7 mouse cellular contexts compared by ENCODE assay signal in genomic region chr19:28974862-28975611, GRCm38 (mm10). TPM values are rescaled to one million over a fixed set of nuclear protein-coding genes. Genes with fewer than 3 reads are reported as not detected.
DNase-seq lines count a peak whose midpoint lies in the region; ATAC-seq and TF ChIP-seq lines count a peak whose summit lies in the region.

No protein-coding gene starts in this region.

- WGBS in embryonic facial prominence, embryonic 12.5 days: 17% methylated on average over 35 of the region's 35 CpGs
- 16% methylated on average over 35 of the region's 35 CpGs for WGBS in heart, adult 2 months
- 23% methylated on average over 35 of the region's 35 CpGs for WGBS in kidney, adult 2 months
- WGBS in limb, embryonic 11.5 days: 19% methylated on average over 35 of the region's 35 CpGs
- WGBS in midbrain, embryonic 13.5 days: 16% methylated on average over 35 of the region's 35 CpGs

- no peaks in the 10 kb centered on the region for H3K79me2 ChIP-seq in heart, adult 2 months (replicated peaks; ENCODE audit: control insufficient read depth, insufficient read depth, low read length)

- peak; percentile 56; the same call in 1 of the 2 replicates for ATAC-seq in embryonic facial prominence, embryonic 12.5 days (ENCODE audit: insufficient number of reproducible peaks, insufficient read depth, low FRiP score, low TSS enrichment)
- no peak for ATAC-seq in limb, embryonic 11.5 days (ENCODE audit: insufficient number of reproducible peaks, low FRiP score, low TSS enrichment, low read depth)
- peak; percentile 95 for ATAC-seq in midbrain, embryonic 13.5 days

- H3K4me3 ChIP-seq in embryonic facial prominence, embryonic 12.5 days: peak overlapping the region; percentile 37
- H3K4me3 ChIP-seq in heart, adult 2 months: peak overlapping the region; percentile 47
- peak overlapping the region; percentile 33 for H3K4me3 ChIP-seq in kidney, adult 2 months (ENCODE audit: insufficient read depth, low read depth, low read length)
- H3K4me3 ChIP-seq in limb, embryonic 11.5 days (ENCODE audit: low read depth, low read length): peak overlapping the region; percentile 10
- H3K4me3 ChIP-seq in midbrain, embryonic 13.5 days (replicated peaks): peak overlapping the region; percentile 43

- intact Hi-C loops in heart, adult 2 months (cut with DNase I): loop anchor here (1.0 to 5.0 kb wide), 3 partner anchors 277 to 532 kb away; partner anchors contain the start of gene Jak2

- H3K9ac ChIP-seq in embryonic facial prominence, embryonic 12.5 days: peak overlapping the region; percentile 31; the same call in 1 of the 2 replicates
- peak overlapping the region; percentile 28 for H3K9ac ChIP-seq in heart, adult 2 months (ENCODE audit: low read depth, low read length)
- H3K9ac ChIP-seq in limb, embryonic 11.5 days (ENCODE audit: low read length): 0 out of 2 replicates have a peak overlapping the region, but pooled peaks have one; percentile 24
- H3K9ac ChIP-seq in midbrain, embryonic 13.5 days (replicated peaks): peak overlapping the region; percentile 56

- H3K9me3 ChIP-seq in embryonic facial prominence, embryonic 12.5 days: no peaks in the 10 kb centered on the region
- no peaks in the 10 kb centered on the region for H3K9me3 ChIP-seq in limb, embryonic 11.5 days (ENCODE audit: control insufficient read depth, low read length)
- H3K9me3 ChIP-seq in midbrain, embryonic 13.5 days: no peaks in the 10 kb centered on the region

- peak; percentile 2; the same call in 1 of the 2 replicates for TF ChIP-seq EP300 in heart, adult 2 months (IDR thresholded peaks at IDR 0.05; ENCODE audit: insufficient read depth, low read depth, low read length)

- H3K36me3 ChIP-seq in embryonic facial prominence, embryonic 12.5 days: no peaks in the 10 kb centered on the region
- H3K36me3 ChIP-seq in heart, adult 2 months (ENCODE audit: control insufficient read depth, insufficient read depth, low read length): no peaks in the 10 kb centered on the region; the same call in 1 of the 2 replicates
- H3K36me3 ChIP-seq in kidney, adult 2 months (ENCODE audit: control insufficient read depth, insufficient read depth, low read length): no peaks in the 10 kb centered on the region
- H3K36me3 ChIP-seq in limb, embryonic 11.5 days (ENCODE audit: control insufficient read depth, insufficient read depth, low read length): no peaks in the 10 kb centered on the region
- H3K36me3 ChIP-seq in midbrain, embryonic 13.5 days: no peaks in the 10 kb centered on the region

- peak overlapping the region; percentile 79 for H3K4me2 ChIP-seq in embryonic facial prominence, embryonic 12.5 days (replicated peaks)
- H3K4me2 ChIP-seq in limb, embryonic 11.5 days (ENCODE audit: low read depth, severe bottlenecking): peak overlapping the region; percentile 40; the same call in 1 of the 2 replicates
- peak overlapping the region; percentile 67 for H3K4me2 ChIP-seq in midbrain, embryonic 13.5 days (replicated peaks)

- H3K27ac ChIP-seq in embryonic facial prominence, embryonic 12.5 days: no peak overlapping the region
- H3K27ac ChIP-seq in heart, adult 2 months: peak overlapping the region; percentile 26; the same call in 1 of the 2 replicates
- no peak overlapping the region for H3K27ac ChIP-seq in kidney, adult 2 months (ENCODE audit: insufficient read depth, low read depth, low read length)
- no peak overlapping the region for H3K27ac ChIP-seq in limb, embryonic 11.5 days (replicated peaks; ENCODE audit: low read depth, low read length)
- H3K27ac ChIP-seq in midbrain, embryonic 13.5 days: peak overlapping the region; percentile 45; the same call in 1 of the 2 replicates

- H3K27me3 ChIP-seq in embryonic facial prominence, embryonic 12.5 days: peaks cover 12% of the 10 kb centered on the region; the same call in 1 of the 2 replicates
- H3K27me3 ChIP-seq in heart, adult 2 months (ENCODE audit: control insufficient read depth, insufficient read depth, low read length): no peaks in the 10 kb centered on the region
- no peaks in the 10 kb centered on the region; the same call in 1 of the 2 replicates for H3K27me3 ChIP-seq in kidney, adult 2 months (replicated peaks; ENCODE audit: control insufficient read depth, insufficient read depth, low read length)
- H3K27me3 ChIP-seq in limb, embryonic 11.5 days (ENCODE audit: control insufficient read depth, insufficient read depth, low read length): no peaks in the 10 kb centered on the region
- peaks cover 6% of the 10 kb centered on the region; the same call in 1 of the 2 replicates for H3K27me3 ChIP-seq in midbrain, embryonic 13.5 days

- no peak for TF ChIP-seq POLR2A in heart, adult 2 months (IDR thresholded peaks at IDR 0.05; ENCODE audit: insufficient read depth, low read depth, low read length)
- TF ChIP-seq POLR2A in kidney, adult 2 months (IDR thresholded peaks at IDR 0.05; ENCODE audit: low read depth, low read length): no peak

- 0 out of 2 replicates have a peak, but pooled peaks cover 4% of the 10 kb centered on the region for H3K4me1 ChIP-seq in embryonic facial prominence, embryonic 12.5 days
- peaks cover 3% of the 10 kb centered on the region for H3K4me1 ChIP-seq in heart, adult 2 months (ENCODE audit: control insufficient read depth, insufficient read depth, low read length)
- H3K4me1 ChIP-seq in kidney, adult 2 months (ENCODE audit: control insufficient read depth, insufficient read depth, low read length): no peaks in the 10 kb centered on the region
- no peaks in the 10 kb centered on the region for H3K4me1 ChIP-seq in limb, embryonic 11.5 days (ENCODE audit: control insufficient read depth, insufficient read depth, low read length)
- H3K4me1 ChIP-seq in midbrain, embryonic 13.5 days (replicated peaks): 0 out of 2 replicates have a peak, but pooled peaks cover 7% of the 10 kb centered on the region

- peak; percentile 99 for TF ChIP-seq CTCF in heart, adult 2 months (IDR thresholded peaks at IDR 0.05)
- peak; percentile 86 for TF ChIP-seq CTCF in kidney, adult 2 months (conservative IDR thresholded peaks at IDR 0.05; ENCODE audit: insufficient read depth, insufficient read length, low read depth, low read length)

- DNase-seq in adrenal gland, postnatal 14 days: peak; percentile 88
- peak; percentile 81 to 86 for DNase-seq in heart, adult 2 months
- DNase-seq in kidney, adult 2 months: peak; percentile 90
- DNase-seq in limb, embryonic 11.5 days (ENCODE audit: low spot score): peak; percentile 89
- peak; percentile 55 to 84 for DNase-seq in spleen, adult 18-20 months

RNA-seq across cellular contexts. Expression of gene 4430402I18Rik, which starts 7.4 kb away (rescaled TPM):
- total RNA-seq in adrenal gland, postnatal 14 days (2021): 11.4 and 12.2 TPM in 2 replicates
- 0.26 and 0.76 TPM in 2 replicates for polyA plus RNA-seq in embryonic facial prominence, embryonic 12.5 days (2016; fragmentation: Nextera tagmentation; extraction: Ambion mirVana)
- 10 to 100 TPM; 22.6 to 27.0 TPM for total RNA-seq in heart, adult 2 months (2021)
- 16.8 and 20.6 TPM in 2 replicates for polyA plus RNA-seq in heart, adult 2 months (2012; rRNA removed)
- 8.1 and 9.0 TPM in 2 replicates for polyA plus RNA-seq in kidney, adult 2 months (2012; rRNA removed)
- 0.11 and 0.37 TPM in 2 replicates for polyA plus RNA-seq in limb, embryonic 11.5 days (2014; fragmentation: Nextera tagmentation; extraction: Ambion mirVana)
- 0.67 and 0.84 TPM in 2 replicates for polyA plus RNA-seq in midbrain, embryonic 13.5 days (2015; fragmentation: Nextera tagmentation; extraction: Ambion mirVana)

RNA-seq across cellular contexts. Expression of gene Plpp6, which starts 11.3 kb away (rescaled TPM):
- 22.8 and 27.4 TPM in 2 replicates for total RNA-seq in adrenal gland, postnatal 14 days (2021)
- 7.0 and 7.7 TPM in 2 replicates for polyA plus RNA-seq in embryonic facial prominence, embryonic 12.5 days (2016; fragmentation: Nextera tagmentation; extraction: Ambion mirVana)
- total RNA-seq in heart, adult 2 months (2021): 1 to 10 TPM; 6.6 to 7.4 TPM
- 4.9 and 6.6 TPM in 2 replicates for polyA plus RNA-seq in heart, adult 2 months (2012; rRNA removed)
- 14.2 and 14.8 TPM in 2 replicates for polyA plus RNA-seq in kidney, adult 2 months (2012; rRNA removed)
- polyA plus RNA-seq in limb, embryonic 11.5 days (2014; fragmentation: Nextera tagmentation; extraction: Ambion mirVana): 5.2 and 7.3 TPM in 2 replicates
- 8.7 and 9.8 TPM in 2 replicates for polyA plus RNA-seq in midbrain, embryonic 13.5 days (2015; fragmentation: Nextera tagmentation; extraction: Ambion mirVana)

RNA-seq across cellular contexts. Expression of gene Cdc37l1, which starts 15.1 kb away (rescaled TPM):
- 43.0 and 50.8 TPM in 2 replicates for total RNA-seq in adrenal gland, postnatal 14 days (2021)
- 48.3 and 50.7 TPM in 2 replicates for polyA plus RNA-seq in embryonic facial prominence, embryonic 12.5 days (2016; fragmentation: Nextera tagmentation; extraction: Ambion mirVana)
- total RNA-seq in heart, adult 2 months (2021): 10 to 100 TPM; 68.6 to 80.4 TPM
- 20.4 and 37.3 TPM in 2 replicates for polyA plus RNA-seq in heart, adult 2 months (2012; rRNA removed)
- 13.5 and 15.6 TPM in 2 replicates for polyA plus RNA-seq in kidney, adult 2 months (2012; rRNA removed)
- 43.9 and 49.9 TPM in 2 replicates for polyA plus RNA-seq in limb, embryonic 11.5 days (2014; fragmentation: Nextera tagmentation; extraction: Ambion mirVana)
- polyA plus RNA-seq in midbrain, embryonic 13.5 days (2015; fragmentation: Nextera tagmentation; extraction: Ambion mirVana): 51.6 and 51.9 TPM in 2 replicates

Comparison
In these comparisons a context has a peak if more than half of its experiments do, and no peak if none do; other contexts are left out.
1. H3K27ac ChIP-seq: peak in heart, adult 2 months (single experiment) and midbrain, embryonic 13.5 days (single experiment); none in embryonic facial prominence, embryonic 12.5 days (single experiment), kidney, adult 2 months (single experiment) and limb, embryonic 11.5 days (single experiment).
2. Peak in every context shown above with its lines, with median percentiles within 50 percentile points of each other: DNase-seq, H3K4me2 ChIP-seq, H3K4me3 ChIP-seq and H3K9ac ChIP-seq.